Mouse (Mus musculus) olfactory bulb, adult 2 months (tissue): ENCODE data around the gene St3gal4.

Experiments used
- CTCF ChIP-seq: fragments of 200-500 bp; IDR thresholded peaks from 2 replicates; pipeline ENCODE4 v1.5.1; 2012; ENCODE audit warnings: low read depth, mild to moderate bottlenecking, low read length, moderate library complexity; ENCODE audit not compliant: insufficient read depth
- POLR2A ChIP-seq: fragments of 200-500 bp; IDR thresholded peaks from 2 replicates; pipeline ENCODE4 v1.6.1; 2012; ENCODE audit warnings: mild to moderate bottlenecking, low read depth, low read length, moderate library complexity; ENCODE audit not compliant: insufficient read depth

DNA sequence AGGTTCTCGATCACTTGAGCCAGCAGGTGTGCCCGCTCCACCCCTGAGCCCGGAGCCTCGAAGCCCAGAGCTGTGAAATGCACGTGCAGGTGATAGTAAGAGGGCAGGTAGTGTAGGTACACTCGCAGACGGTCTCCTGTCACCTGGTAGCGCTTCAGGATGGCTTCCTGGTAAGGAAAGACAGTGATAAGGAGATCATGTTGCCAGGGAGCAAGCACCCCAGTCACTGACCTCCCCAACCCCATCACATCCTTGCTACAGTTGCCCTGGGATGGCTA, 5.5 kb upstream of the St3gal4 start:
- TF ChIP-seq CTCF (no peak), POLR2A (no peak)
